Mouse (Mus musculus): ENCODE results near the gene Msrb2. TPM values are rescaled to one million over a fixed set of nuclear protein-coding genes. Genes with fewer than 3 reads are reported as not detected.

Msrb2 gene
- polyA plus RNA-seq, 1 experiment from 2014 or later, result 12.1 TPM

GRCm38 (mm10) chr2:19344636-19345413 is 26.4 kb upstream of the Msrb2 start:
- TF ChIP-seq CTCF (IDR thresholded peaks at IDR 0.05; ENCODE audit: low read depth) (peak; percentile 92), EP300 (optimal IDR thresholded peaks at IDR 0.05) (no peak)
- H3K4me1 ChIP-seq (replicated peaks; ENCODE audit: control insufficient read depth, insufficient read depth), result no peaks in the 10 kb centered on the region
- 18% methylated on average over 18 of the region's 20 CpGs for WGBS
- H3K4me3 ChIP-seq (ENCODE audit: low read depth, low read length), result 0 out of 2 replicates have a peak overlapping the region, but pooled peaks have one; percentile 10
- no peaks in the 10 kb centered on the region for H3K9me3 ChIP-seq (ENCODE audit: control insufficient read depth, low read length)
- no peaks in the 10 kb centered on the region for H3K36me3 ChIP-seq (ENCODE audit: control insufficient read depth, insufficient read depth, low read length)
- peak; percentile 83 for DNase-seq (ENCODE audit: low spot score)
- 0 out of 2 replicates have a peak overlapping the region, but pooled peaks have one; percentile 30 for H3K27ac ChIP-seq (replicated peaks)
- peak; percentile 79 for ATAC-seq (ENCODE audit: low FRiP score, low TSS enrichment)
- no peak overlapping the region for H3K9ac ChIP-seq (ENCODE audit: low read length)
- peak overlapping the region; percentile 32 for H3K4me2 ChIP-seq (replicated peaks; ENCODE audit: low read depth)
- H3K27me3 ChIP-seq (ENCODE audit: control insufficient read depth, insufficient read depth, low read length), result no peaks in the 10 kb centered on the region

- ATAC-seq (ENCODE audit: low FRiP score, low TSS enrichment) (no peak; the same call in 1 of the 2 replicates), DNase-seq (ENCODE audit: low spot score) (no peak)
- Histone ChIP-seq H3K27me3 (ENCODE audit: control insufficient read depth, insufficient read depth, low read length) (no peaks in the 10 kb centered on the region), H3K9ac (ENCODE audit: low read length) (no peak overlapping the region), H3K4me3 (ENCODE audit: low read depth, low read length) (no peak overlapping the region), H3K36me3 (ENCODE audit: control insufficient read depth, insufficient read depth, low read length) (no peaks in the 10 kb centered on the region), H3K4me2 (replicated peaks; ENCODE audit: low read depth) (no peak overlapping the region), H3K4me1 (replicated peaks; ENCODE audit: control insufficient read depth, insufficient read depth) (no peaks in the 10 kb centered on the region), H3K27ac (replicated peaks) (no peak overlapping the region), H3K9me3 (ENCODE audit: control insufficient read depth, low read length) (no peaks in the 10 kb centered on the region)
- WGBS, result 73% methylated on average over 5 of the region's 5 CpGs
- no peak for TF ChIP-seq CTCF (IDR thresholded peaks at IDR 0.05; ENCODE audit: low read depth)
- no peak for TF ChIP-seq EP300 (optimal IDR thresholded peaks at IDR 0.05)
Observed at GRCm38 (mm10) chr2:19345414-19345964, 25.8 kb upstream of the Msrb2 start.

GRCm38 (mm10) chr2:19348454-19348853 is 22.8 kb upstream of the Msrb2 start:
- Histone ChIP-seq H3K27me3 (ENCODE audit: control insufficient read depth, insufficient read depth, low read length) (no peaks in the 10 kb centered on the region), H3K9ac (ENCODE audit: low read length) (no peak overlapping the region), H3K9me3 (ENCODE audit: control insufficient read depth, low read length) (no peaks in the 10 kb centered on the region), H3K4me2 (replicated peaks; ENCODE audit: low read depth) (no peak overlapping the region), H3K36me3 (ENCODE audit: control insufficient read depth, insufficient read depth, low read length) (no peaks in the 10 kb centered on the region), H3K4me1 (replicated peaks; ENCODE audit: control insufficient read depth, insufficient read depth) (no peaks in the 10 kb centered on the region), H3K27ac (replicated peaks) (no peak overlapping the region), H3K4me3 (ENCODE audit: low read depth, low read length) (no peak overlapping the region)
- DNase-seq (ENCODE audit: low spot score) (no peak), ATAC-seq (ENCODE audit: low FRiP score, low TSS enrichment) (no peak)
- no peak for TF ChIP-seq EP300 (optimal IDR thresholded peaks at IDR 0.05)
- no peak for TF ChIP-seq CTCF (IDR thresholded peaks at IDR 0.05; ENCODE audit: low read depth)
- 73% methylated on average over 3 of the region's 3 CpGs for WGBS

GRCm38 (mm10) chr2:19350167-19350566 is 21.1 kb upstream of the Msrb2 start:
- DNase-seq (ENCODE audit: low spot score), result no peak
- ATAC-seq (ENCODE audit: low FRiP score, low TSS enrichment), result peak; percentile 63; the same call in 1 of the 2 replicates
- Histone ChIP-seq H3K9me3 (ENCODE audit: control insufficient read depth, low read length) (no peaks in the 10 kb centered on the region), H3K4me3 (ENCODE audit: low read depth, low read length) (no peak overlapping the region), H3K9ac (ENCODE audit: low read length) (no peak overlapping the region), H3K36me3 (ENCODE audit: control insufficient read depth, insufficient read depth, low read length) (no peaks in the 10 kb centered on the region), H3K27me3 (ENCODE audit: control insufficient read depth, insufficient read depth, low read length) (no peaks in the 10 kb centered on the region), H3K4me2 (replicated peaks; ENCODE audit: low read depth) (no peak overlapping the region), H3K4me1 (replicated peaks; ENCODE audit: control insufficient read depth, insufficient read depth) (no peaks in the 10 kb centered on the region), H3K27ac (replicated peaks) (no peak overlapping the region)
- no peak for TF ChIP-seq EP300 (optimal IDR thresholded peaks at IDR 0.05)
- no peak for TF ChIP-seq CTCF (IDR thresholded peaks at IDR 0.05; ENCODE audit: low read depth)
- WGBS, result 40% methylated on average over 5 of the region's 5 CpGs

- WGBS, result 84% methylated on average over 1 of the region's 1 CpGs
- Histone ChIP-seq H3K27me3 (ENCODE audit: control insufficient read depth, insufficient read depth, low read length) (no peaks in the 10 kb centered on the region), H3K4me3 (ENCODE audit: low read depth, low read length) (no peak overlapping the region), H3K36me3 (ENCODE audit: control insufficient read depth, insufficient read depth, low read length) (no peaks in the 10 kb centered on the region), H3K27ac (replicated peaks) (no peak overlapping the region), H3K9ac (ENCODE audit: low read length) (no peak overlapping the region), H3K9me3 (ENCODE audit: control insufficient read depth, low read length) (no peaks in the 10 kb centered on the region), H3K4me2 (replicated peaks; ENCODE audit: low read depth) (no peak overlapping the region), H3K4me1 (replicated peaks; ENCODE audit: control insufficient read depth, insufficient read depth) (no peaks in the 10 kb centered on the region)
- DNase-seq (ENCODE audit: low spot score) (no peak), ATAC-seq (ENCODE audit: low FRiP score, low TSS enrichment) (no peak)
- TF ChIP-seq CTCF (IDR thresholded peaks at IDR 0.05; ENCODE audit: low read depth) (no peak), EP300 (optimal IDR thresholded peaks at IDR 0.05) (no peak)
Observed at GRCm38 (mm10) chr2:19351615-19352253, 19.5 kb upstream of the Msrb2 start.
